Mouse (Mus musculus): Measurements from ENCODE around the gene Dmrtb1.
A peak's percentile ranks its signal among the peaks of the same experiment; 100 is the strongest.

The Dmrtb1 gene

GRCm38 (mm10) chr4:107684130-107684529, at the start of gene Dmrtb1:
TSS of gene Dmrtb1 (minus strand) at chr4:107684230.
- DNase-seq = no peak

- no peak for DNase-seq
Observed at GRCm38 (mm10) chr4:107733603-107734002, 49.6 kb upstream of the Dmrtb1 start.

GRCm38 (mm10) chr4:107732624-107733023, 48.6 kb upstream of the Dmrtb1 start:
- no peak for DNase-seq

- no peak for DNase-seq
Observed at GRCm38 (mm10) chr4:107732182-107732581, 48.2 kb upstream of the Dmrtb1 start.

GRCm38 (mm10) chr4:107731088-107731465, 47.0 kb upstream of the Dmrtb1 start:
- no peak for DNase-seq

GRCm38 (mm10) chr4:107730391-107731087, 46.5 kb upstream of the Dmrtb1 start:
- DNase-seq = no peak

- no peak for DNase-seq
Observed at GRCm38 (mm10) chr4:107725432-107725831, 41.4 kb upstream of the Dmrtb1 start.

- DNase-seq = no peak
Observed at GRCm38 (mm10) chr4:107720043-107720830, 36.2 kb upstream of the Dmrtb1 start.

GRCm38 (mm10) chr4:107719161-107719560, 35.1 kb upstream of the Dmrtb1 start:
- DNase-seq = no peak

- DNase-seq = no peak
Observed at GRCm38 (mm10) chr4:107718720-107719119, 34.7 kb upstream of the Dmrtb1 start.

GRCm38 (mm10) chr4:107717718-107718313, 33.8 kb upstream of the Dmrtb1 start:
- no peak for DNase-seq

GRCm38 (mm10) chr4:107716754-107717299, 32.8 kb upstream of the Dmrtb1 start:
- DNase-seq = no peak

GRCm38 (mm10) chr4:107706884-107707283, 22.9 kb upstream of the Dmrtb1 start:
- no peak for DNase-seq

GRCm38 (mm10) chr4:107704185-107704584, 20.2 kb upstream of the Dmrtb1 start:
- DNase-seq = peak; percentile 48

GRCm38 (mm10) chr4:107701679-107702078, 17.6 kb upstream of the Dmrtb1 start:
- no peak for DNase-seq

- DNase-seq = peak; percentile 84
Observed at GRCm38 (mm10) chr4:107701116-107701515, 17.1 kb upstream of the Dmrtb1 start.

GRCm38 (mm10) chr4:107699271-107699670, 15.2 kb upstream of the Dmrtb1 start:
- DNase-seq = no peak

- no peak for DNase-seq
Observed at GRCm38 (mm10) chr4:107693816-107694215, 9.8 kb upstream of the Dmrtb1 start.

GRCm38 (mm10) chr4:107688213-107688612, 4.2 kb upstream of the Dmrtb1 start:
- DNase-seq = no peak

- DNase-seq = no peak
Observed at GRCm38 (mm10) chr4:107687127-107687526, 3.1 kb upstream of the Dmrtb1 start.

GRCm38 (mm10) chr4:107683006-107683756, 849 bp downstream of the Dmrtb1 start:
- no peak for DNase-seq

GRCm38 (mm10) chr4:107681099-107681849, 2.8 kb downstream of the Dmrtb1 start:
- DNase-seq = no peak
